Mouse (Mus musculus) testis, adult 2 months (tissue): ENCODE data around the gene Qk.

Experiments
- CTCF ChIP-seq: fragments of 200-500 bp; IDR thresholded peaks from 2 replicates; pipeline ENCODE4 v1.5.1; 2012; ENCODE audit warnings: low read depth, mild to moderate bottlenecking, inconsistent platforms, low read length, moderate library complexity; ENCODE audit not compliant: control insufficient read depth, insufficient read depth, insufficient replicate concordance
- POLR2A ChIP-seq: fragments of 200-500 bp; IDR thresholded peaks from 2 replicates; pipeline ENCODE4 v1.6.1; 2012; ENCODE audit warnings: low read depth, mild to moderate bottlenecking, inconsistent platforms, low read length, moderate library complexity; ENCODE audit not compliant: control insufficient read depth

DNA sequence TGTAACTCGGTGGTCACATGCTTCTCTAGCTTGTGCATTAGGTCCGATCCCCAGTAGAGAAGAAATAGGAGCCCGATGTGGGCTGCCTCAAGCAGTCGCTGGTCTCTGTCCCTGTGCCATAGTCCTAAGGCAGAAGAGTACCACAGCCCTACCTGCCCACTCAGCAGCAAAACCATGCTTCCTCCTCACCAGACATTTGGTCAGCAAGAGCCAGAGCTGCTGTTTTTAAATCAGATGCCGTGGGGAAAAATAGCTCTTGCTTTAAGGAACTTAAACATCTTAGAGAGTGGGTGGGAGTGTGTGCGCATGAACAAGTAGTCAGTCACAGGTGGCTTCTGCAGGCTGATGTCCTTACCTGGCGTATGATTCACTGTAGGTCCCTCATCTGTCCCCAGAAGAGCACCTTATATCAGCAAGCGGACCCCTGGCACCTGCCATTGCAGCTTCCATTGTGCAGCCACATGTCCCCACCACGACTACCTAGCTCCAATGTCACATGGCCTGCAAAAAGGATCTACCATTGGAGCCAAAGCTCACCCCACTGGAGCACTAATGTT lies 9.0 kb upstream of the Qk start:
- no peak for TF ChIP-seq POLR2A
- no peak for TF ChIP-seq CTCF
